Mouse (Mus musculus) spleen, embryonic (tissue): ENCODE measurements around the gene Thap3.
"Not testable (repeated sequence)": the region's sequence is repeated elsewhere in the genome, so short reads cannot be mapped to it uniquely, and the experiment has no call there.

Source experiments
- CTCF ChIA-PET: fragments of 350-600 bp; sonication (Branson Sonifier 250); formaldehyde crosslinking; loops from one replicate; lab custom pipeline; 2022; lab: Charles Lee

Thap3 gene

GRCm38 (mm10) chr4:151988342-151989109 is at the start of gene Thap3:
Gene Thap3 (minus strand): TSS chr4:151988997.
- CTCF ChIA-PET = interaction anchor here (0.8 to 1.8 kb wide), 2 partner anchors 8 to 41 kb away, joined by 3 to 5 read pairs; no protein-coding TSS in a partner anchor

GRCm38 (mm10) chr4:152038225-152038984 is 49.6 kb upstream of the Thap3 start, which contains the start of gene Tas1r1:
Gene Tas1r1 (minus strand): TSS chr4:152038568.
- CTCF ChIA-PET = interaction anchor here (1.1 kb wide), 1 partner anchor 9 kb away, joined by 4 read pairs; no protein-coding TSS in a partner anchor

GRCm38 (mm10) chr4:152036464-152036863 is 47.7 kb upstream of the Thap3 start:
- CTCF ChIA-PET = not testable (repeated sequence)

GRCm38 (mm10) chr4:152032922-152033321 is 44.1 kb upstream of the Thap3 start:
- CTCF ChIA-PET = no interaction called here

GRCm38 (mm10) chr4:152029997-152030396 is 41.2 kb upstream of the Thap3 start:
- CTCF ChIA-PET = interaction anchor here (1.8 kb wide), 1 partner anchor 41 kb away, joined by 5 read pairs; the partner anchor contains the start of gene Thap3

GRCm38 (mm10) chr4:152029087-152029486 is 40.3 kb upstream of the Thap3 start:
- CTCF ChIA-PET = interaction anchor here (0.6 to 1.8 kb wide), 5 partner anchors 9 to 49 kb away, joined by 3 to 5 read pairs (median 4); partner anchors contain the start of genes Nol9, Tas1r1 and Thap3

GRCm38 (mm10) chr4:152028456-152028855 is 39.7 kb upstream of the Thap3 start:
- CTCF ChIA-PET = interaction anchor here (0.6 to 1.8 kb wide), 4 partner anchors 8 to 48 kb away, joined by 3 to 5 read pairs (median 4); partner anchors contain the start of gene Thap3

- CTCF ChIA-PET = interaction anchor here (0.7 to 1.4 kb wide), 3 partner anchors 12 to 1984 kb away, joined by 3 to 4 read pairs (median 3); partner anchors contain the start of gene Lrrc47
Observed at GRCm38 (mm10) chr4:152027524-152027923, 38.7 kb upstream of the Thap3 start, which contains the start of gene Zbtb48. Gene Zbtb48 (minus strand): TSS chr4:152027671.

- CTCF ChIA-PET = interaction anchor here (0.7 to 1.0 kb wide), 4 partner anchors 11 to 1984 kb away, joined by 3 to 23 read pairs (median 3); partner anchors contain the start of gene Lrrc47
Observed at GRCm38 (mm10) chr4:152026751-152027508, 38.1 kb upstream of the Thap3 start.

GRCm38 (mm10) chr4:152024525-152024924 is 35.7 kb upstream of the Thap3 start:
- CTCF ChIA-PET = no interaction called here

GRCm38 (mm10) chr4:152022506-152022905 is 33.7 kb upstream of the Thap3 start:
- CTCF ChIA-PET = no interaction called here

- CTCF ChIA-PET = no interaction called here
Observed at GRCm38 (mm10) chr4:152021568-152022097, 32.8 kb upstream of the Thap3 start.

GRCm38 (mm10) chr4:152020024-152020423 is 31.2 kb upstream of the Thap3 start:
- CTCF ChIA-PET = interaction anchor here (0.9 kb wide), 1 partner anchor 9 kb away, joined by 3 read pairs; no protein-coding TSS in a partner anchor

- CTCF ChIA-PET = no interaction called here
Observed at GRCm38 (mm10) chr4:152019073-152019472, 30.3 kb upstream of the Thap3 start.

GRCm38 (mm10) chr4:152013036-152013813 is 24.4 kb upstream of the Thap3 start:
- CTCF ChIA-PET = no interaction called here

- CTCF ChIA-PET = no interaction called here
Observed at GRCm38 (mm10) chr4:152012109-152012508, 23.3 kb upstream of the Thap3 start.

GRCm38 (mm10) chr4:152011171-152011760 is 22.5 kb upstream of the Thap3 start:
- CTCF ChIA-PET = interaction anchor here (0.6 kb wide), 1 partner anchor 31 kb away, joined by 5 read pairs; no protein-coding TSS in a partner anchor

- CTCF ChIA-PET = interaction anchor here (0.5 to 0.6 kb wide), 2 partner anchors 32 to 70 kb away, joined by 4 to 5 read pairs; no protein-coding TSS in a partner anchor
Observed at GRCm38 (mm10) chr4:152010707-152011134, 21.9 kb upstream of the Thap3 start.

- CTCF ChIA-PET = interaction anchor here (0.5 kb wide), 1 partner anchor 70 kb away, joined by 4 read pairs; no protein-coding TSS in a partner anchor
Observed at GRCm38 (mm10) chr4:152010091-152010706, 21.4 kb upstream of the Thap3 start.
